Mouse (Mus musculus) heart, adult 2 months (tissue): ENCODE results near the gene Gm6337.
A peak's percentile ranks its signal among the peaks of the same experiment; 100 is the strongest.
"Not testable (repeated sequence)": the region's sequence is repeated elsewhere in the genome, so short reads cannot be mapped to it uniquely, and the experiment has no call there.

Experiments used
- CTCF ChIP-seq: fragments of 200-600 bp; IDR thresholded peaks from 2 replicates; pipeline ENCODE4 v1.8.1; 2022; ENCODE audit warnings: antibody characterized with exemption, mild to moderate bottlenecking, moderate library complexity
- EP300 ChIP-seq: fragments of 200-500 bp; IDR thresholded peaks from 2 replicates; pipeline ENCODE4 v1.6.1; 2011; ENCODE audit warnings: low read depth, low read length, control low read depth; ENCODE audit not compliant: insufficient read depth
- POLR2A ChIP-seq: fragments of 200-500 bp; IDR thresholded peaks from 2 replicates; pipeline ENCODE4 v1.6.1; 2011; ENCODE audit warnings: mild to moderate bottlenecking, low read depth, low read length, control low read depth; ENCODE audit not compliant: insufficient read depth

DNA sequence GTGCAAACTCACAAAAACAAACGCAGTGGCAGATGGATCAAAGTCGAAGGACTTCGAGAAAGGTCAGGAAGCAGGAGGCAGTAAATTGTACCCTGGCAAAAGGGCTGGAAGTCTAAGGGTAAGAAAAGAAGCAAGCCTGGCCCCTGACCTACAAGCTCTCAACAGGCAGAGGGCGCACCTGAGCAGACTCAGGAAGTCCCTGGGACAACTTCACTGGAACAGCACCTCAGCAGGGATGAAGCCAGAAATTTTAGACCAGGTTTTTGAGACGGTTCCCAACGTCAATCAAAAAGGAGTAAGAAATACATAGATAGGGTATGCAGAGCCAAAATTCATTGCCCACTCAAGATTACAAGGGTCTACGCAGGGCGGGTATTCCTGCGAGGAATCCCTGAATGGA lies 49.4 kb upstream of the Gm6337 start:
- TF ChIP-seq POLR2A, EP300: not testable (repeated sequence)
- TF ChIP-seq CTCF = peak; percentile 47; the same call in 1 of the 2 replicates
